Mouse (Mus musculus): ENCODE measurements around the gene Zfp715. TPM values are rescaled to one million over a fixed set of nuclear protein-coding genes. Genes with fewer than 3 reads are reported as not detected.
"Not testable (repeated sequence)": the region's sequence is repeated elsewhere in the genome, so short reads cannot be mapped to it uniquely, and the experiment has no call there.

Zfp715 gene
- 10 to 100 TPM; 17.3 to 17.6 TPM for total RNA-seq (2021)
- long read RNA-seq, experiment 1, full-length matches to known transcripts = 8 of 19 reads
- long read RNA-seq, experiment 1, partial matches to known transcripts = 3 of 19 reads
- long read RNA-seq, experiment 1, other reads (novel, unspliced or antisense) = 8 of 19 reads
- long read RNA-seq, experiment 2, full-length matches to known transcripts = 9 of 19 reads
- long read RNA-seq, experiment 2, partial matches to known transcripts = 0 of 19 reads
- long read RNA-seq, experiment 2, other reads (novel, unspliced or antisense) = 10 of 19 reads

- peak; percentile 84 to 89 for DNase-seq
- intact Hi-C loops (cut with DNase I) = loop anchor here (10.0 kb wide), 1 partner anchor 272 kb away; no protein-coding TSS in a partner anchor
Measured at GRCm38 (mm10) chr7:43313013-43313428, at the start of gene Zfp715. Zfp715 (minus strand) TSS chr7:43313294.

- intact Hi-C loops (cut with DNase I) = no loop called here
- no peak for DNase-seq
Measured at GRCm38 (mm10) chr7:43362021-43362420, 48.9 kb upstream of the Zfp715 start.

- no peak for DNase-seq
- intact Hi-C loops (cut with DNase I) = no loop called here
Measured at GRCm38 (mm10) chr7:43361442-43361841, 48.3 kb upstream of the Zfp715 start.

DNA sequence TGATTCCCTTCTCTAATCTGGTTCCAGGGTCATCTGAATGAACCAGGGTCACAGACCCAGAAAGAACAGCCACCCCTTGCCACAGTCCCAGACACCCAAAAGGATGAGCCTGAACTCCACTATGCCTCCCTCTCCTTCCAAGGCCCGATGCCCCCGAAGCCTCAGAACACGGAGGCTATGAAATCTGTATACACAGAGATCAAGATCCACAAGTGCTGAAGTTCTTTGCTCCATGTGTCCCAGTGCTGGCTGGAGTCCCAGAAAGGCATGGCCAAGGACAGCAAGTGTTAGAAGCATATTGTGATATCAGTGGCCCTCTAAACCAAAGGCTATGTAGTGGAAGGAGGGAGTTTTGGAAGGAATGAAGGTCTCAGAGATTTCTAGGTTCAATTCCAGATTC lies 45.5 kb upstream of the Zfp715 start:
- intact Hi-C loops (cut with DNase I) = no loop called here
- DNase-seq = peak in 1 of 2 experiments; percentile 5

DNA sequence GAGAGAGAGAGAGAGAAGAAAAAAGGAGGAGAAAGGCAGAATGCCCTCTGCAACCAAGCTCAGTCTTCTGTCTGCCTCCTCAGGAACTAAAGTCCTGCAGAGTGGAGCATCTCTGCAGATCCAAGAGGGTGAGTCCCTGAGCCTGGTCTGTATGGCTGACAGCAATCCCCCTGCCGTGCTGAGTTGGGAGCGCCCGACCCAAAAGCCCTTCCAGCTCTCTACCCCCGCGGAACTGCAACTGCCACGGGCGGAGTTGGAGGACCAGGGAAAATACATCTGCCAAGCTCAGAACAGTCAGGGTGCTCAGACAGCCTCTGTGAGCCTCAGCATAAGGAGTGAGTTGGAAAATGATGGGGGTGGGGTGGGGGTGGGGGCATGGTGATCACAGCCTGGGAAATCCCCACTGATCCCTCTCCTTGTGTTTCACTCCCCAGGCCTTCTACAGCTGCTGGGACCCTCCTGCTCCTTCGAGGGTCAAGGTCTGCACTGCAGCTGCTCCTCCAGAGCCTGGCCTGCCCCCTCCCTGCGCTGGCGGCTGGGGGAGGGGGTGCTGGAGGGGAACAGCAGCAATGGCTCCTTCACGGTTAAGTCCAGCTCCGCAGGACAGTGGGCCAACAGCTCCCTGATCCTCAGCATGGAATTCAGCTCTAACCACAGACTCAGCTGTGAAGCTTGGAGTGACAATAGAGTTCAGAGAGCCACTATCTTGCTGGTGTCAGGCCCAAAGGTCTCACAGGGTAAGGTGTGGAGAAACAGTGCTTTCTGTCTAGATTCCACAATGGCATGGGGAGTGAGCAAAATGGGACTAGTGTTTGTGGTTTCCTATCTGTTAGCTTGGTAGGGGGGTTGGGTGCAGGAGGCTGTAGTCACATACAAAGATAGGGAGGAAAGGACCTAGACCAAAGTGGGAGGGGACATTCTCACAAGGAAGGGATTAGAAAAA lies 42.1 kb upstream of the Zfp715 start:
- DNase-seq = peak in 1 of 2 experiments; percentile 8
- intact Hi-C loops (cut with DNase I) = no loop called here

- intact Hi-C loops (cut with DNase I) = no loop called here
- DNase-seq = no peak
Measured at GRCm38 (mm10) chr7:43353758-43354157, 40.7 kb upstream of the Zfp715 start.

DNA sequence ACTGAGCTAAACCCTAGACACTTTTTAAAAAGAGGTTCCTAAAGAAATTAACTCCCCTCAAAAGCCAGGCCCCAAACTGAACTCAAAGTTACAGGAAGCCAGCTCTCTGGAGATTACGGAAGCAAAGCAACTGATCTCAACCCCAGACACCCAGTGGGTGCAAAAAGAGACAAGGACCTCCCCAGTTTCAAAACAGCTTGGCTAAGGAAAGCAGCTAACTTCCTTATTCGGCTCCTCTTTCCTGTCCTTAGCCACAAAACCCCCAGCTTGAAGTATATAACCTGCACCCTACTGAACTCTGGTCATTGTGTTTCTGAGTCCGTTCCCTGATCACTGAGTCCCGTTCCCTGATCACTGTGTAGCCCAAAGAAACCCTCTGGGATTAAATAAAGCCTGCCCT lies 40.0 kb upstream of the Zfp715 start:
- intact Hi-C loops (cut with DNase I) = no loop called here
- DNase-seq = no peak

GRCm38 (mm10) chr7:43351154-43351553 lies 38.1 kb upstream of the Zfp715 start, which contains the start of gene Siglecf:
Siglecf (plus strand) TSS chr7:43351341.
- intact Hi-C loops (cut with DNase I) = no loop called here
- DNase-seq = no peak

GRCm38 (mm10) chr7:43349623-43350022 lies 36.5 kb upstream of the Zfp715 start:
- intact Hi-C loops (cut with DNase I) = not testable (repeated sequence)
- DNase-seq = peak in 1 of 2 experiments; percentile 9

DNA sequence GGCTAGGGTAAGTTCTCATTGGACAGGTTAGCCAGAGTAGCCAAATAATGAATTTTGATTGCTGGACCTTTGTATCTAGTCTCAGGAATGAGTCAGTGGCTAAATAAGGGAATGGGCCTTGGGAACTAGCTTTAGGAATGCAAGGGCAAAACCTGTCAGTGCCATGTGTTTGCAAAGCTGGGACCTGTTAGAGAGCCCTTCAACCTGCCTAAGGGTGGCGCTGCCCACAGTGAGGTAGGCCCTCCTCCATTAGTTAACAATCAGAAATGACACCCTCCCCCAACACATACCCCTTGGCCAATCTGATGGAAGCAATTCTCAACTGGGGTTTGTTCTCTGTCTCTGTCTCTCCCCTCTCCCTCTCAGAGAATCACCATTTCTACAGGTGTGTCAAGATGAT lies 33.5 kb upstream of the Zfp715 start:
- no peak for DNase-seq
- intact Hi-C loops (cut with DNase I) = no loop called here

DNA sequence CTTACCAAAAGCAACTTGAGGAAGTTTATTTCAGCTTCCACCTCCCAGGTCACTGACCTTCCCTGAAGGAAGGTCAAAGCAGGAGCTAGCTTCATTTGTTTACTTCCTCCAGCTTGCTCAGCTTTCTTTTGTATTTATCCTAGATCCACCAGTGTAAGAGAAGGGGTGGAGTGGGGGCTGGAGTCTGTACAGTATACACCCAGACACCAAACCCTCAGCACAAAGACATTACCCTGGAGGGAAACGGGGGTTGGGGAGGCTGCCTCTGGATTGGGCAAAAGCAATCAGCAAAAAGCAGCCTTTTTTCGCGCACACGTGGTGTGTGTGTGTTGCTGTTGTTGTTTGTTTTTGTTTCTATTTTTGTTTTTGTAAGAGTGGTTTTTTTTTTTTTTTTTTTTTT lies 33.1 kb upstream of the Zfp715 start:
- no peak for DNase-seq
- intact Hi-C loops (cut with DNase I) = no loop called here

DNA sequence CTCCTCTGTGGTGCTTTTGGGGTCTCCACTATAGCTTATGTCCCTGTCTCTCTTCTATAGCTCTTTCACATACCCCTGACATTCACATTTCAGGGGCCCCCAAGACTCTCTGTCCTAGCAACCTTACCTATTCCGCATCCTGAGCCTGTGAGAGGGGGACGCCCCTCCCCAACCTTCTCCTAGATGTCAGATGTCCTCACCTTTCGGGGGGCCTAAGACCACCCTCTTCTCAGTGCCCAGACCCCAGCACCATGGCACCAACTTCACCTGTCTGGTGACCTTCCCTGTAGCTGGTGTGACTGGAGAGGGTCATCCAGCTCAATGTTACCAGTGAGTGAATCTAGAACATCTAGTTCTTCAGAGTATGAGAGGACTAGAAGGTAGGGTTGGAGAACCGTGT lies 31.4 kb upstream of the Zfp715 start:
- intact Hi-C loops (cut with DNase I) = no loop called here
- DNase-seq = no peak

DNA sequence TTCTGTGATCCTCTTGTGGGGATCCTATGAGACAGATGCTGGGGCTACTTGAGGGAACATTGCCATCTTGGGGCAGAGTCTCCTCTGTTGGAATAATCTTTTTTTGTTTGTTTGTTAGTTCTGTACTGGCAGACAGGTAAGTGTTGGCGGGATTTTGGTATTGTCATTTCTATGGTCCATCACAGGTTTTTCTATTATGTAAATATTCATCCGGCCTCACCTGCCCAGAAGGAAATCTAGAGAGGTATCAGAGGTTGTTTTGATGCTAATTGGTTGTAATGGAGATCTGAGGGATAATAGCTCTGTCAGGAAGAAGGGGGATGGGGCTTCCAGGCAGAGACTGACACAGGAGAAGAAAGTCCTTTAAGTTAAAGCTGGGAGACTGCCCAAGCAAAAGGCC lies 30.9 kb upstream of the Zfp715 start:
- intact Hi-C loops (cut with DNase I) = no loop called here
- no peak for DNase-seq

- intact Hi-C loops (cut with DNase I) = no loop called here
Measured at GRCm38 (mm10) chr7:43343191-43343590, 30.1 kb upstream of the Zfp715 start.

DNA sequence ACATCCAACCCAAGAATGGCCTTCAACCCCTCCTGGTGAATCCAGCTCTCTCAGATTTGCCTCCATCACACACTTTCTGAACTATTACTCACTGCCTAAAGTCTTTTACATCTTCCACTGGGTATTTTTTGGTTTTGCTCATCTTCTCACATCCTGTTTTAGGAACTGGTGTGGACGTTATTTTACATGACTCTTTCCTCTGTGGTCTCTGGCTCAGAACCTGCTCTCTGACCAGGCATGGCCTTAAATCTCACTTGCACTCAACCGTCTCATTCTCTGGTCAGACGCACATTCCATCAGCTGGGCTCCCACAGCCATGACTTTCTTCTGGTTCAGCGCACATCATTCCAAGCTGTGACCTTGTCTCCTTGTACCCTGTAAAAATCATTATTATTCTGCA lies 27.7 kb upstream of the Zfp715 start:
- no peak for DNase-seq
- intact Hi-C loops (cut with DNase I) = no loop called here

More at GRCm38 (mm10) chr7:43343191-43343590, 30.1 kb upstream of the Zfp715 start:
- DNase-seq = no peak

DNA sequence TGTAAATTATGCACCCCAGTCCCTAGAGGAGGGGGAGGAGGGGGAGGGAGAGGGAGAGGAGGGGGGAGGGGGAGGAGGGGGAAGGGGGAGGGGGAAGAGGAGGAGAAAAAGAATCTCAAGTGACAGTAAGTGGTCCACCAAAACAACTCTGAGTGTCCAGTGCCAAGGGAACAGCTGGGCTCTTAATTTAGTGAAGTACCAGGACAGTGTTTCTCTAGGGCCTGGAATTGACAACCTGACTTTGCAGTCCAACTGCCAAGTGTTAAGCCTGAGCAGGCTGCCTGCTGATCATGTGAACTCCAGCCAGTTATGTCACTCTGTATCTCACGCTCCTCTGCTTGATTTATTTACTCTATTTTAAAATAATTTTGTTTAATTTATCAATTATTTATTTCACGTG lies 20.8 kb upstream of the Zfp715 start:
- DNase-seq = no peak
- intact Hi-C loops (cut with DNase I) = loop anchor here (2.0 kb wide), 2 partner anchors 51 to 83 kb away; no protein-coding TSS in a partner anchor

DNA sequence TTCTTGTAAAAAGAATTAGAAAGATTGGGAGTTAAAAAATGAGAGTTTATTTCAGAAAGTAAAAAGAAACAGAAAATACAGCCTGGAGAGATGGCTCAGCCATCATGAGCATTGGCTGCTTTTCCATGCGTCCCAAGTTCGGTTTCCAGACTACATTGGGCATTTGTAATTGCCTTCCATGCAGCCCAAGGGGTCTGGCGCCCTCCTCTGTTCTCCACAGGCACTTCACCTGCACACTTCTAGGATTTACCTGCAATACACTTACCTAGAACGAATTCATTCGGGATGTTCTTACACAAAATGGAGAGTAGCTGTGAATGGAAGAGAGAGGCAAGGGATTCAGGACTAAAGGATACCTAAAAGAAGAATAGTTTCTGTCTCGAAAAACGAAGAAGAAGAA lies 20.1 kb upstream of the Zfp715 start:
- DNase-seq = peak; percentile 49 to 64
- intact Hi-C loops (cut with DNase I) = no loop called here

DNA sequence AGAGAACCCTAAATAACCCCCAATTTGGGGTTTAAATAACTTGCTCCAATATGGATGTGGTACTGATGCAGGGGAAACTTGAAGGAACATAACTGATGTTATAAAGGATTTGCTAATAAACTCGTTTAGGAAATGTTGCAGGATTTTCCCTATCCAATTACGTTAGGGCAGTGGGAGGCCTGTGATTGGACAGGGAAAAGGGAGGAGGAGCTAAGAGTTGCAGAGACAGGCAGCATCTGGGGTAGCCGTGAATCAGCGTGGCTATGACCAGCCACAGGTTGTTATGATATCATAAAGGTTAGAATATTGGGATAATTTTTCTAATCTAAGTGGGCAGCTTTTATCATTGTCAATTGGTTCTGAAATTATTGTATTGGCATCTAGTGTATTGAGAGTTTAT lies 15.0 kb upstream of the Zfp715 start:
- intact Hi-C loops (cut with DNase I) = no loop called here
- no peak for DNase-seq

GRCm38 (mm10) chr7:43326223-43326780 lies 13.2 kb upstream of the Zfp715 start:
- intact Hi-C loops (cut with DNase I) = no loop called here
- DNase-seq = no peak

DNA sequence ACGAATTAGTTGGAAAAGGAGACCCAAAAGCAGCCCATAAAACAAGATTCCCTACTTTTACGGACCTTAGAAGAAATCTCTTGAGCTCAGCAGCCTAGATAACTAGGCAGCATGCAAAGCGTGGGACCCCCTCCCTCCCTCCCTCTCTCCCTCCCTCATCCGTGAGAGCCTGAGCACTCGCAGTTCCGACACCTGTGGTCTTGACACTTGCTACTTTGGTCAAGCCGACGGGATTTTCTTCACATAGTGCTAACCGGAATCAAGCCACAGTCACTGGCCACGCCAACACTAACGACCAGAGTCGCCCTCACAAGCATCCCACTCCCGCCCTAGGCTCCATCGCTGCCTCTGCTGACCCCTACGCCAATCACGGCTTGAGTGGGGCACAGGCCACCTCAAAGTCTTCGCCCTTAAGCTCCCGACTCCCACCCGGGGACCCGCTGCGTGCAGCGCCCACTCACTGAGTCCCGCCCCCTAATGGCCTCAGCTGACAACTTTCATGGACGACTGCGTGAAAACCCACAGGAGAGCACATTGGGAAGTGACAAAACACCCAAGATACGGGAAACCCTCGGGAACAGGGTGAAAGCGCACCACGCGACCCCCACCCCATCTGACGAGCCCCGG lies 595 bp downstream of the Zfp715 start:
- intact Hi-C loops (cut with DNase I) = loop anchor here (10.0 kb wide), 1 partner anchor 272 kb away; no protein-coding TSS in a partner anchor
- DNase-seq = peak in 1 of 2 experiments; percentile 52
